Mouse (Mus musculus) kidney, postnatal 10 days (tissue): ENCODE measurements around the gene Utrn.

Experiments used
- DNase-seq: peaks from one replicate; pipeline ENCODE4 v3.0.0; 2021; ENCODE audit warnings: mixed read lengths

Gene Utrn

GRCm38 (mm10) chr10:12726041-12726608, 143.0 kb downstream of the Utrn start:
- peak; percentile 58 for DNase-seq

- DNase-seq = peak; percentile 63
Measured at GRCm38 (mm10) chr10:12724247-12725001, 144.7 kb downstream of the Utrn start.

GRCm38 (mm10) chr10:12723269-12723668, 145.9 kb downstream of the Utrn start:
- no peak for DNase-seq

GRCm38 (mm10) chr10:12722111-12722510, 147.1 kb downstream of the Utrn start:
- DNase-seq = peak; percentile 27

GRCm38 (mm10) chr10:12718386-12718785, 150.8 kb downstream of the Utrn start:
- no peak for DNase-seq

GRCm38 (mm10) chr10:12717381-12717780, 151.8 kb downstream of the Utrn start:
- DNase-seq = no peak

GRCm38 (mm10) chr10:12716657-12717327, 152.4 kb downstream of the Utrn start:
- DNase-seq = no peak

GRCm38 (mm10) chr10:12713236-12713855, 155.8 kb downstream of the Utrn start:
- DNase-seq = no peak

GRCm38 (mm10) chr10:12711332-12711831, 157.8 kb downstream of the Utrn start:
- DNase-seq = no peak

GRCm38 (mm10) chr10:12706516-12706915, 162.6 kb downstream of the Utrn start:
- DNase-seq = no peak

- no peak for DNase-seq
Measured at GRCm38 (mm10) chr10:12705990-12706389, 163.2 kb downstream of the Utrn start.

GRCm38 (mm10) chr10:12704290-12704689, 164.9 kb downstream of the Utrn start:
- no peak for DNase-seq

GRCm38 (mm10) chr10:12703526-12703925, 165.6 kb downstream of the Utrn start:
- DNase-seq = peak; percentile 49

GRCm38 (mm10) chr10:12702140-12702539, 167.0 kb downstream of the Utrn start:
- peak; percentile 22 for DNase-seq

- no peak for DNase-seq
Measured at GRCm38 (mm10) chr10:12701694-12702093, 167.5 kb downstream of the Utrn start.

- peak; percentile 46 for DNase-seq
Measured at GRCm38 (mm10) chr10:12700576-12700975, 168.6 kb downstream of the Utrn start.

- no peak for DNase-seq
Measured at GRCm38 (mm10) chr10:12697902-12698301, 171.3 kb downstream of the Utrn start.

- no peak for DNase-seq
Measured at GRCm38 (mm10) chr10:12696704-12697103, 172.5 kb downstream of the Utrn start.

- DNase-seq = peak; percentile 33
Measured at GRCm38 (mm10) chr10:12694774-12695173, 174.4 kb downstream of the Utrn start.

GRCm38 (mm10) chr10:12690601-12691000, 178.6 kb downstream of the Utrn start:
- peak; percentile 87 for DNase-seq

- DNase-seq = no peak
Measured at GRCm38 (mm10) chr10:12685683-12686082, 183.5 kb downstream of the Utrn start.

- DNase-seq = no peak
Measured at GRCm38 (mm10) chr10:12684018-12684417, 185.1 kb downstream of the Utrn start.

GRCm38 (mm10) chr10:12673309-12673708, 195.9 kb downstream of the Utrn start:
- no peak for DNase-seq
